ENCODE assay signal across 10 mouse cellular contexts in genomic region chr8:123384883-123385540, GRCm38 (mm10). TPM values are rescaled to one million over a fixed set of nuclear protein-coding genes. Genes with fewer than 3 reads are reported as not detected.
A peak's percentile ranks its signal among the peaks of the same experiment; 100 is the strongest.
DNase-seq lines count a peak whose midpoint lies in the region; ATAC-seq and TF ChIP-seq lines count a peak whose summit lies in the region.
"Had no signal": no experiment of that assay in that cellular context is flagged by ENCODE, and none has a peak within 500 bp of the region (broad histone marks: within the 10 kb centered on the region; RNA-seq: fewer than 3 reads in every experiment).

No protein-coding gene starts in this region.

- H3K36me3 ChIP-seq in hindbrain, embryonic 11.5 days (ENCODE audit: control insufficient read depth, insufficient read depth, low read length) = peaks cover 12% of the 10 kb centered on the region; the same call in 1 of the 2 replicates
- peaks cover 62% of the 10 kb centered on the region for H3K36me3 ChIP-seq in hindbrain, embryonic 16.5 days (ENCODE audit: control insufficient read depth, insufficient read depth, low read length)
- H3K36me3 ChIP-seq in CH12.LX (replicated peaks in 1 of 2; ENCODE audit: control insufficient read depth in 1 of 2, insufficient read depth in 1 of 2, low read length in 1 of 2) = peaks cover 84 to 98% of the 10 kb centered on the region in 2 experiments
- peaks cover 25% of the 10 kb centered on the region for H3K36me3 ChIP-seq in splenic B cell, adult 2 months (ENCODE audit: control insufficient read depth, insufficient read depth, low read length, poor library complexity, severe bottlenecking)

- H3K27me3 ChIP-seq in hindbrain, embryonic 11.5 days (ENCODE audit: control insufficient read depth, insufficient read depth, low read length) = no peaks in the 10 kb centered on the region
- no peaks in the 10 kb centered on the region for H3K27me3 ChIP-seq in hindbrain, embryonic 16.5 days (replicated peaks; ENCODE audit: control insufficient read depth, insufficient read depth, low read length)
- no peaks in the 10 kb centered on the region for H3K27me3 ChIP-seq in CH12.LX (replicated peaks)
- H3K27me3 ChIP-seq in splenic B cell, adult 2 months (ENCODE audit: control insufficient read depth, insufficient read depth, low read length, poor library complexity, severe bottlenecking) = no peaks in the 10 kb centered on the region
- H3K27me3 ChIP-seq: liver, embryonic 15.5 days had no signal

- H3K4me1 ChIP-seq in hindbrain, embryonic 11.5 days (replicated peaks; ENCODE audit: control insufficient read depth, insufficient read depth, low read length) = no peaks in the 10 kb centered on the region
- no peaks in the 10 kb centered on the region for H3K4me1 ChIP-seq in hindbrain, embryonic 16.5 days (ENCODE audit: control insufficient read depth, insufficient read depth, low read depth, low read length)
- H3K4me1 ChIP-seq in CH12.LX (ENCODE audit: control insufficient read depth in 1 of 2, insufficient read depth in 2 of 2) = no peaks in the 10 kb centered on the region
- H3K4me1 ChIP-seq: liver, embryonic 15.5 days had no signal

- no peaks in the 10 kb centered on the region for H3K9me3 ChIP-seq in hindbrain, embryonic 11.5 days (ENCODE audit: control insufficient read depth, low read length)
- no peaks in the 10 kb centered on the region for H3K9me3 ChIP-seq in hindbrain, embryonic 16.5 days (ENCODE audit: control insufficient read depth, low read length)
- H3K9me3 ChIP-seq in CH12.LX (replicated peaks; ENCODE audit: low read length) = no peaks in the 10 kb centered on the region
- H3K9me3 ChIP-seq: liver, embryonic 15.5 days had no signal

- peak; percentile 67 to 73 for TF ChIP-seq CTCF in CH12.LX (conservative IDR thresholded peaks at IDR 0.05 in 1 of 2, IDR thresholded peaks at IDR 0.05 in 1 of 2; ENCODE audit: low read depth in 2 of 2, low read length in 2 of 2)

- no peak overlapping the region for H3K9ac ChIP-seq in hindbrain, embryonic 11.5 days (ENCODE audit: low read depth, low read length)
- H3K9ac ChIP-seq in hindbrain, embryonic 16.5 days (ENCODE audit: low read depth, low read length) = no peak overlapping the region
- no peak overlapping the region for H3K9ac ChIP-seq in CH12.LX (ENCODE audit: insufficient read depth, low read depth)
- H3K9ac ChIP-seq: liver, embryonic 15.5 days had no signal

- intact Hi-C loops in heart, postnatal 25 days (cut with DNase I) = no loop called here

- TF ChIP-seq POLR2A in CH12.LX (IDR thresholded peaks at IDR 0.05; ENCODE audit: low read depth, low read length) = no peak

- in situ Hi-C loops in CH12.LX (cut with MboI; ENCODE audit: low pct_ligation_motif_present, low pct_unique_long_range_greater_than_20kb, low sequenced_read_pairs) = no loop called here

- no peak for ATAC-seq in hindbrain, embryonic 11.5 days (ENCODE audit: low FRiP score)
- no peak for ATAC-seq in hindbrain, embryonic 16.5 days
- ATAC-seq in granulocyte monocyte progenitor cell, adult 5-6 weeks (replicated peaks; ENCODE audit: poor library complexity, severe bottlenecking) = peak; percentile 59

- H3K4me2 ChIP-seq in hindbrain, embryonic 11.5 days (replicated peaks; ENCODE audit: low read depth, low read length) = no peak overlapping the region
- no peak overlapping the region for H3K4me2 ChIP-seq in hindbrain, embryonic 16.5 days (ENCODE audit: low read length)
- H3K4me2 ChIP-seq in CH12.LX (ENCODE audit: insufficient read depth, low read depth, poor library complexity, severe bottlenecking) = no peak overlapping the region
- H3K4me2 ChIP-seq: liver, embryonic 15.5 days had no signal

- WGBS in hindbrain, embryonic 11.5 days = 73% methylated on average over 9 of the region's 9 CpGs
- WGBS in hindbrain, embryonic 16.5 days = 71% methylated on average over 9 of the region's 9 CpGs

- DNase-seq in hindbrain, embryonic 11.5 days (ENCODE audit: low spot score) = peak; percentile 65
- peak; percentile 59 for DNase-seq in 416B (ENCODE audit: low read depth)
- DNase-seq in CH12.LX (ENCODE audit: extremely low read depth) = peak; percentile 50
- DNase-seq in splenic B cell, adult 2 months (ENCODE audit: low read depth, low spot score) = peak; percentile 46
- DNase-seq in heart, postnatal 25 days (ENCODE audit: low spot score) = no peak

- peak; percentile 50 for TF ChIP-seq RAD21 in CH12.LX (IDR thresholded peaks at IDR 0.05; ENCODE audit: low read depth, low read length)

- no peak for TF ChIP-seq EP300 in CH12.LX (IDR thresholded peaks at IDR 0.05; ENCODE audit: low read length)

- H3K27ac ChIP-seq in hindbrain, embryonic 11.5 days (ENCODE audit: low read depth, low read length) = no peak overlapping the region
- H3K27ac ChIP-seq in hindbrain, embryonic 16.5 days (ENCODE audit: low read depth, low read length) = no peak overlapping the region
- H3K27ac ChIP-seq in CH12.LX (ENCODE audit: insufficient read depth, low read depth) = no peak overlapping the region
- H3K27ac ChIP-seq: liver, embryonic 15.5 days had no signal

- H3K4me3 ChIP-seq in hindbrain, embryonic 11.5 days (ENCODE audit: low read depth, low read length) = no peak overlapping the region
- no peak overlapping the region for H3K4me3 ChIP-seq in hindbrain, embryonic 16.5 days (ENCODE audit: low read length)
- H3K4me3 ChIP-seq in CH12.LX (replicated peaks in 1 of 3; ENCODE audit: low read depth in 2 of 3, low read length in 2 of 3, poor library complexity in 1 of 3) = no peak overlapping the region
- H3K4me3 ChIP-seq: erythroblast, embryonic 14.5 days; liver, embryonic 15.5 days had no signal

- dilution Hi-C loops in CH12.LX (cut with MboI; ENCODE audit: extremely low pct_ligation_motif_present, extremely low pct_unique_long_range_greater_than_20kb, low sequenced_read_pairs) = no loop called here

- H3K79me2 ChIP-seq in CH12.LX (replicated peaks; ENCODE audit: control insufficient read depth, extremely low read depth, insufficient read depth, poor library complexity, severe bottlenecking) = peaks cover 8% of the 10 kb centered on the region

TF ChIP-seq in CH12.LX, 34 proteins besides CTCF, POLR2A, EP300 and RAD21 (continues in another document):
- TF ChIP-seq MEF2A (IDR thresholded peaks at IDR 0.05; ENCODE audit: borderline replicate concordance, low read depth, low read length) (no peak), MYC (IDR thresholded peaks at IDR 0.05; ENCODE audit: low read depth, low read length) (no peak), CHD1 (IDR thresholded peaks at IDR 0.05; ENCODE audit: low read depth, low read length) (no peak), UBTF (IDR thresholded peaks at IDR 0.05; ENCODE audit: low read depth, low read length) (no peak), E2F4 (IDR thresholded peaks at IDR 0.05; ENCODE audit: insufficient replicate concordance, low read depth, low read length) (no peak)

RNA-seq across cellular contexts. Expression of gene Tcf25, which starts 11.5 kb away (rescaled TPM):
- 179 and 181 TPM in 2 replicates for polyA plus RNA-seq in hindbrain, embryonic 11.5 days (2014; fragmentation: Nextera tagmentation; extraction: Ambion mirVana)
- polyA plus RNA-seq in hindbrain, embryonic 16.5 days (2015; fragmentation: Nextera tagmentation; extraction: Ambion mirVana) = 396 and 405 TPM in 2 replicates
- total RNA-seq in CH12.LX (2012; rRNA removed) (142 and 168 TPM in 2 replicates), CH12.LX (2014; rRNA removed) (204 and 207 TPM in 2 replicates)
- polyA plus RNA-seq in CH12.LX (2012; ENCODE audit: insufficient read length, low read depth) = 393 and 396 TPM in 2 replicates
- total RNA-seq in granulocyte monocyte progenitor cell, adult 5-6 weeks (2014; fragmentation: Nextera tagmentation) = 110 and 113 TPM in 2 replicates
- total RNA-seq in granulocyte monocyte progenitor cell, adult 5-6 weeks (2017) = 194 and 224 TPM in 2 replicates
- 100 to 1,000 TPM; 113 to 157 TPM for total RNA-seq in heart, postnatal 25 days (2021)

RNA-seq across cellular contexts. Expression of gene Mc1r, which starts 21.9 kb away (rescaled TPM):
- 0.11 and 0.49 TPM in 2 replicates for polyA plus RNA-seq in hindbrain, embryonic 11.5 days (2014; fragmentation: Nextera tagmentation; extraction: Ambion mirVana)
- polyA plus RNA-seq in hindbrain, embryonic 16.5 days (2015; fragmentation: Nextera tagmentation; extraction: Ambion mirVana) = 0.05 and 0.10 TPM in 2 replicates
- total RNA-seq in CH12.LX (2012; rRNA removed) (0.04 TPM in 1 of 2 replicates, not detected in the other), CH12.LX (2014; rRNA removed) (not detected in 2 replicates)
- polyA plus RNA-seq in CH12.LX (2012; ENCODE audit: insufficient read length, low read depth) = 0.07 TPM in 1 of 2 replicates, not detected in the other
- 0.28 TPM in 1 of 2 replicates, not detected in the other for total RNA-seq in granulocyte monocyte progenitor cell, adult 5-6 weeks (2014; fragmentation: Nextera tagmentation)
- 0.05 TPM in 1 of 2 replicates, not detected in the other for total RNA-seq in granulocyte monocyte progenitor cell, adult 5-6 weeks (2017)
- not detected for total RNA-seq in heart, postnatal 25 days (2021)
- polyA plus RNA-seq: liver, embryonic 15.5 days; stomach, embryonic 16.5 days had no signal

RNA-seq across cellular contexts. Expression of gene Tubb3, which starts 26.2 kb away (rescaled TPM):
- polyA plus RNA-seq in hindbrain, embryonic 11.5 days (2014; fragmentation: Nextera tagmentation; extraction: Ambion mirVana) = 950 and 1,011 TPM in 2 replicates
- 1,869 and 1,947 TPM in 2 replicates for polyA plus RNA-seq in hindbrain, embryonic 16.5 days (2015; fragmentation: Nextera tagmentation; extraction: Ambion mirVana)
- total RNA-seq in CH12.LX (2012; rRNA removed) = 1.8 and 3.1 TPM in 2 replicates
- 1.3 and 2.2 TPM in 2 replicates for total RNA-seq in CH12.LX (2014; rRNA removed)
- 1.8 and 2.6 TPM in 2 replicates for polyA plus RNA-seq in CH12.LX (2012; ENCODE audit: insufficient read length, low read depth)
- not detected in 2 replicates for total RNA-seq in granulocyte monocyte progenitor cell, adult 5-6 weeks (2014; fragmentation: Nextera tagmentation)
- total RNA-seq in granulocyte monocyte progenitor cell, adult 5-6 weeks (2017) = not detected in 2 replicates
- total RNA-seq in heart, postnatal 25 days (2021) = under 1 TPM; 0.25 to 0.34 TPM

RNA-seq across cellular contexts. Expression of gene Def8, which starts 38.3 kb away (rescaled TPM):
- 32.5 and 32.7 TPM in 2 replicates for polyA plus RNA-seq in hindbrain, embryonic 11.5 days (2014; fragmentation: Nextera tagmentation; extraction: Ambion mirVana)
- polyA plus RNA-seq in hindbrain, embryonic 16.5 days (2015; fragmentation: Nextera tagmentation; extraction: Ambion mirVana) = 50.5 and 53.5 TPM in 2 replicates
- 19.9 and 20.9 TPM in 2 replicates for total RNA-seq in CH12.LX (2012; rRNA removed)
- 16.8 and 17.9 TPM in 2 replicates for total RNA-seq in CH12.LX (2014; rRNA removed)
- 22.4 and 23.3 TPM in 2 replicates for polyA plus RNA-seq in CH12.LX (2012; ENCODE audit: insufficient read length, low read depth)
- total RNA-seq in granulocyte monocyte progenitor cell, adult 5-6 weeks (2014; fragmentation: Nextera tagmentation) = 55.6 and 58.3 TPM in 2 replicates
- total RNA-seq in granulocyte monocyte progenitor cell, adult 5-6 weeks (2017) = 57.5 and 75.5 TPM in 2 replicates
- 10 to 100 TPM; 56.9 to 59.6 TPM for total RNA-seq in heart, postnatal 25 days (2021)

RNA-seq across cellular contexts. Expression of gene Spire2, which starts 52.5 kb away (rescaled TPM):
- polyA plus RNA-seq in hindbrain, embryonic 11.5 days (2014; fragmentation: Nextera tagmentation; extraction: Ambion mirVana) = 13.1 and 13.2 TPM in 2 replicates
- 27.3 and 38.5 TPM in 2 replicates for polyA plus RNA-seq in hindbrain, embryonic 16.5 days (2015; fragmentation: Nextera tagmentation; extraction: Ambion mirVana)
- 2.3 and 2.9 TPM in 2 replicates for total RNA-seq in CH12.LX (2012; rRNA removed)
- 0.96 and 1.1 TPM in 2 replicates for total RNA-seq in CH12.LX (2014; rRNA removed)
- polyA plus RNA-seq in CH12.LX (2012; ENCODE audit: insufficient read length, low read depth) = 2.3 and 2.6 TPM in 2 replicates
- not detected in 2 replicates for total RNA-seq in granulocyte monocyte progenitor cell, adult 5-6 weeks (2014; fragmentation: Nextera tagmentation)
- 0.13 TPM in 1 of 2 replicates, not detected in the other for total RNA-seq in granulocyte monocyte progenitor cell, adult 5-6 weeks (2017)
- total RNA-seq in heart, postnatal 25 days (2021) = under 1 TPM; 0.10 to 0.20 TPM
